ENCODE assay signal across 9 mouse cellular contexts in genomic region chr5:151060476-151060875, GRCm38 (mm10).
A peak's percentile ranks its signal among the peaks of the same experiment; 100 is the strongest.
DNase-seq lines count a peak whose midpoint lies in the region; ATAC-seq and TF ChIP-seq lines count a peak whose summit lies in the region.
"Had no signal": no experiment of that assay in that cellular context is flagged by ENCODE, and none has a peak within 500 bp of the region (broad histone marks: within the 10 kb centered on the region; RNA-seq: fewer than 3 reads in every experiment).

No protein-coding gene starts in this region.

- WGBS in hindbrain, embryonic 13.5 days = 77% methylated on average over 12 of the region's 12 CpGs
- WGBS in hindbrain, embryonic 14.5 days = 70% methylated on average over 12 of the region's 12 CpGs
- WGBS in embryonic facial prominence, embryonic 12.5 days = 61% methylated on average over 12 of the region's 12 CpGs
- WGBS in limb, embryonic 15.5 days = 33% methylated on average over 12 of the region's 12 CpGs

- H3K27me3 ChIP-seq in hindbrain, embryonic 13.5 days = no peaks in the 10 kb centered on the region
- no peaks in the 10 kb centered on the region for H3K27me3 ChIP-seq in hindbrain, embryonic 14.5 days (ENCODE audit: control insufficient read depth, insufficient read depth, low read length)
- H3K27me3 ChIP-seq in embryonic facial prominence, embryonic 12.5 days = no peaks in the 10 kb centered on the region
- H3K27me3 ChIP-seq in limb, embryonic 15.5 days = no peaks in the 10 kb centered on the region

- H3K4me3 ChIP-seq in hindbrain, embryonic 13.5 days = no peak overlapping the region
- H3K4me3 ChIP-seq in hindbrain, embryonic 14.5 days (replicated peaks; ENCODE audit: low read length) = no peak overlapping the region
- 0 out of 4 replicates have a peak overlapping the region, but pooled peaks have one; percentile 27 to 31 for H3K4me3 ChIP-seq in ES-E14 (ENCODE audit: insufficient read depth in 1 of 2, low read depth in 1 of 2, low read length in 2 of 2, poor library complexity in 1 of 2, severe bottlenecking in 1 of 2)
- no peak overlapping the region for H3K4me3 ChIP-seq in embryonic facial prominence, embryonic 12.5 days
- no peak overlapping the region for H3K4me3 ChIP-seq in limb, embryonic 15.5 days

- DNase-seq in hindbrain, embryonic 14.5 days (ENCODE audit: low spot score) = no peak
- no peak for DNase-seq in ES-E14 (ENCODE audit: low read depth, low spot score)
- no peak for DNase-seq in urinary bladder, postnatal 36 days (ENCODE audit: low spot score in 2 of 2)
- DNase-seq in spleen, adult 12 weeks (ENCODE audit: low spot score) = no peak
- DNase-seq: cerebellum, adult 8-10 months; gastrocnemius, postnatal 36 days had no signal

- no peak overlapping the region for H3K4me2 ChIP-seq in hindbrain, embryonic 13.5 days
- no peak overlapping the region for H3K4me2 ChIP-seq in hindbrain, embryonic 14.5 days (replicated peaks)
- H3K4me2 ChIP-seq in embryonic facial prominence, embryonic 12.5 days (replicated peaks) = no peak overlapping the region
- no peak overlapping the region for H3K4me2 ChIP-seq in limb, embryonic 15.5 days

- in situ Hi-C loops in ES-E14 (cut with MboI; ENCODE audit: low sequenced_read_pairs in 2 of 2, unreplicated experiment in 2 of 2) = no loop called here

- H3K4me1 ChIP-seq in hindbrain, embryonic 13.5 days (replicated peaks) = peaks cover 12% of the 10 kb centered on the region
- no peaks in the 10 kb centered on the region; the same call in 1 of the 2 replicates for H3K4me1 ChIP-seq in hindbrain, embryonic 14.5 days (replicated peaks; ENCODE audit: control insufficient read depth, insufficient read depth, low read length)
- peaks cover 0 to 2% of the 10 kb centered on the region in 2 experiments; a peak in 1 of 4 replicates for H3K4me1 ChIP-seq in ES-E14 (ENCODE audit: control insufficient read depth in 2 of 2, insufficient read depth in 2 of 2, low read length in 2 of 2, poor library complexity in 1 of 2)
- H3K4me1 ChIP-seq in embryonic facial prominence, embryonic 12.5 days = peaks cover 24% of the 10 kb centered on the region
- peaks cover 16% of the 10 kb centered on the region; the same call in 1 of the 2 replicates for H3K4me1 ChIP-seq in limb, embryonic 15.5 days

- H3K9me3 ChIP-seq in hindbrain, embryonic 13.5 days = no peaks in the 10 kb centered on the region
- H3K9me3 ChIP-seq in hindbrain, embryonic 14.5 days (ENCODE audit: control insufficient read depth, low read length) = peaks cover 7% of the 10 kb centered on the region; the same call in 1 of the 2 replicates
- H3K9me3 ChIP-seq in ES-E14 (ENCODE audit: control insufficient read depth, insufficient read depth, low read depth, low read length) = no peaks in the 10 kb centered on the region
- peaks cover 4% of the 10 kb centered on the region; the same call in 1 of the 2 replicates for H3K9me3 ChIP-seq in embryonic facial prominence, embryonic 12.5 days
- H3K9me3 ChIP-seq in limb, embryonic 15.5 days = no peaks in the 10 kb centered on the region

- peaks cover 16% of the 10 kb centered on the region for H3K36me3 ChIP-seq in hindbrain, embryonic 13.5 days
- peaks cover 9% of the 10 kb centered on the region; the same call in 1 of the 2 replicates for H3K36me3 ChIP-seq in hindbrain, embryonic 14.5 days (replicated peaks; ENCODE audit: control insufficient read depth, insufficient read depth)
- no peaks in the 10 kb centered on the region for H3K36me3 ChIP-seq in ES-E14 (ENCODE audit: control insufficient read depth, insufficient read depth, low read length, poor library complexity, severe bottlenecking)
- H3K36me3 ChIP-seq in embryonic facial prominence, embryonic 12.5 days = peaks cover 19% of the 10 kb centered on the region
- peaks cover 20% of the 10 kb centered on the region for H3K36me3 ChIP-seq in limb, embryonic 15.5 days

- H3K9ac ChIP-seq in hindbrain, embryonic 13.5 days = no peak overlapping the region
- no peak overlapping the region for H3K9ac ChIP-seq in hindbrain, embryonic 14.5 days
- no peak overlapping the region for H3K9ac ChIP-seq in ES-E14 (ENCODE audit: insufficient read depth, low read depth, low read length, poor library complexity, severe bottlenecking)
- H3K9ac ChIP-seq in embryonic facial prominence, embryonic 12.5 days = no peak overlapping the region
- H3K9ac ChIP-seq in limb, embryonic 15.5 days = no peak overlapping the region

- peak overlapping the region; percentile 36 for H3K27ac ChIP-seq in hindbrain, embryonic 13.5 days
- no peak overlapping the region for H3K27ac ChIP-seq in hindbrain, embryonic 14.5 days
- H3K27ac ChIP-seq in ES-E14 (ENCODE audit: insufficient read depth, low read depth, low read length, poor library complexity, severe bottlenecking) = no peak overlapping the region
- H3K27ac ChIP-seq in embryonic facial prominence, embryonic 12.5 days = peak overlapping the region; percentile 8; the same call in 1 of the 2 replicates
- peak overlapping the region; percentile 6; the same call in 1 of the 2 replicates for H3K27ac ChIP-seq in limb, embryonic 15.5 days

- ATAC-seq in hindbrain, embryonic 13.5 days (ENCODE audit: low FRiP score) = 0 out of 2 replicates have a peak, but pooled peaks have one; percentile 17
- no peak for ATAC-seq in hindbrain, embryonic 14.5 days (ENCODE audit: low FRiP score)
- no peak for ATAC-seq in embryonic facial prominence, embryonic 12.5 days (ENCODE audit: insufficient number of reproducible peaks, insufficient read depth, low FRiP score, low TSS enrichment)
- ATAC-seq in limb, embryonic 15.5 days (ENCODE audit: insufficient number of reproducible peaks, low FRiP score, low TSS enrichment, low read depth) = no peak

TF ChIP-seq in ES-E14, 5 proteins besides CTCF, POLR2A, EP300 and RAD21:
- TF ChIP-seq ZC3H11A (IDR thresholded peaks at IDR 0.05; ENCODE audit: borderline replicate concordance, low read depth, low read length) = no peak
- no peak for TF ChIP-seq ZNF384 (IDR thresholded peaks at IDR 0.05; ENCODE audit: low read depth, low read length)
- TF ChIP-seq HCFC1 (IDR thresholded peaks at IDR 0.05; ENCODE audit: borderline replicate concordance, insufficient read depth, low read length) = no peak
- no peak for TF ChIP-seq MAFK (IDR thresholded peaks at IDR 0.05; ENCODE audit: insufficient read depth, low read depth, low read length)
- no peak for TF ChIP-seq CHD2 (IDR thresholded peaks at IDR 0.05; ENCODE audit: low read depth, low read length)

Comparison
In these comparisons a context has a peak if more than half of its experiments do, and no peak if none do; other contexts are left out.
1. H3K27ac ChIP-seq: peak in hindbrain, embryonic 13.5 days (single experiment), embryonic facial prominence, embryonic 12.5 days (single experiment) and limb, embryonic 15.5 days (single experiment); none in hindbrain, embryonic 14.5 days (single experiment) and ES-E14 (single experiment).
2. H3K4me3 ChIP-seq: peak in ES-E14 (2 of 2); none in hindbrain, embryonic 13.5 days (single experiment), hindbrain, embryonic 14.5 days (single experiment), embryonic facial prominence, embryonic 12.5 days (single experiment) and limb, embryonic 15.5 days (single experiment).